Mouse (Mus musculus) liver, embryonic 14.5 days (tissue): ENCODE results near the gene Nelfcd. TPM values are rescaled to one million over a fixed set of nuclear protein-coding genes. Genes with fewer than 3 reads are reported as not detected.
A peak's percentile ranks its signal among the peaks of the same experiment; 100 is the strongest.

ENCODE experiments used
- ATAC-seq: fragments of 200-750 bp; cut with Nextera tagmentation; 2 replicates; pipeline ENCODE4 v1.8.0; 2017; ENCODE audit warnings: moderate number of reproducible peaks, mild to moderate bottlenecking, moderate library complexity; ENCODE audit not compliant: insufficient read depth
- DNase-seq, 3 experiments: peaks; one replicate each; pipeline ENCODE4 v3.0.0-alpha.2; 2012 to 2013; ENCODE audit warnings: low read depth in 3 of 3, low spot score in 3 of 3
- H3K27ac ChIP-seq: fragments of 300-500 bp; sonication (generic); 2 replicates; pipeline ENCODE4 v1.5.1; 2014; ENCODE audit warnings: moderate library complexity, mild to moderate bottlenecking, control low read depth, inconsistent platforms
- H3K27me3 ChIP-seq: fragments of 300-500 bp; sonication (generic); 2 replicates; pipeline ENCODE4 v1.6.1; 2014; ENCODE audit warnings: mild to moderate bottlenecking, low read length, moderate library complexity; ENCODE audit not compliant: control insufficient read depth, insufficient read depth
- H3K36me3 ChIP-seq: fragments of 300-500 bp; sonication (generic); replicated peaks from 2 replicates; pipeline ENCODE4 v1.6.1; 2014; ENCODE audit warnings: low read depth; ENCODE audit not compliant: control insufficient read depth, insufficient read depth
- H3K4me1 ChIP-seq, 2 experiments: fragments of 200-500 bp in 1 of 2; fragments of 300-500 bp in 1 of 2; sonication (generic) in 1 of 2; replicated peaks; 2 replicates each; pipeline ENCODE4 v1.6.1; 2012 to 2014; ENCODE audit warnings: antibody characterized with exemption in 1 of 2, inconsistent platforms in 1 of 2, low read length in 1 of 2; ENCODE audit not compliant: control insufficient read depth in 2 of 2, insufficient read depth in 2 of 2
- H3K4me2 ChIP-seq: fragments of 300-500 bp; sonication (generic); 2 replicates; pipeline ENCODE4 v1.6.1; 2014; ENCODE audit warnings: low read depth, mild to moderate bottlenecking, control low read depth, moderate library complexity
- H3K4me3 ChIP-seq, 2 experiments: fragments of 200-500 bp in 1 of 2; fragments of 300-500 bp in 1 of 2; sonication (generic) in 1 of 2; 2 replicates each; pipeline ENCODE4 v1.5.1; 2012 to 2014; ENCODE audit warnings: low read depth in 2 of 2, low read length in 2 of 2, mild to moderate bottlenecking in 2 of 2, control low read depth in 1 of 2, inconsistent platforms in 1 of 2, moderate library complexity in 1 of 2; ENCODE audit not compliant: insufficient read depth in 1 of 2
- H3K9ac ChIP-seq: fragments of 300-500 bp; sonication (generic); replicated peaks from 2 replicates; pipeline ENCODE4 v1.6.1; 2014; ENCODE audit warnings: mild to moderate bottlenecking, control low read depth, moderate library complexity
- H3K9me3 ChIP-seq: fragments of 300-500 bp; sonication (generic); 2 replicates; pipeline ENCODE4 v1.6.1; 2016; ENCODE audit warnings: low read length, mixed read lengths; ENCODE audit not compliant: control insufficient read depth
- CTCF ChIP-seq: IDR thresholded peaks from 2 replicates; pipeline ENCODE4 v1.5.1; 2016; ENCODE audit warnings: antibody characterized with exemption, low read depth, control low read depth
- EP300 ChIP-seq: IDR thresholded peaks from 2 replicates; pipeline ENCODE4 v1.6.1; 2016; ENCODE audit warnings: antibody characterized with exemption, low read depth
- WGBS: fragments of 180-500 bp; shearing (Covaris S2); extraction: QIAGEN DNeasy Blood & Tissue Kit; methylation state at CpG from one replicate; pipeline ENCODE4 v1.1.7; 2014; ENCODE audit not compliant: insufficient replicate concordance; 5-methylcytosine and 5-hydroxymethylcytosine counted together
- polyA plus RNA-seq, 2 experiments: library from polyadenylated mRNA; depleted of rRNA in 1 of 2; stranded (reverse) in 1 of 2; unstranded in 1 of 2; fragments of >200 nt; fragmentation: Nextera tagmentation in 1 of 2; extraction: Ambion mirVana in 1 of 2; gene quantifications; 2 replicates each; pipeline versions ENCODE4 v1.2.1 to v1.2.3; 2012 to 2014

Gene Nelfcd
- polyA plus RNA-seq, 2 experiments, result 58.2 to 62.1 TPM

- Histone ChIP-seq H3K27ac (no peak overlapping the region), H3K4me1 (peaks cover 14 to 30% of the 10 kb centered on the region in 2 experiments), H3K27me3 (no peaks in the 10 kb centered on the region), H3K9me3 (no peaks in the 10 kb centered on the region), H3K9ac (no peak overlapping the region), H3K4me2 (peak overlapping the region; percentile 98), H3K4me3 (peak overlapping the region in 1 of 2 experiments; percentile 1; a peak in 1 of 4 replicates), H3K36me3 (no peaks in the 10 kb centered on the region; the same call in none of the 2 replicates)
- DNase-seq (no peak), ATAC-seq (no peak)
- no peak for TF ChIP-seq CTCF
- no peak for TF ChIP-seq EP300
- WGBS, result 83% methylated on average over 7 of the region's 7 CpGs
These were observed 21.5 kb downstream of the Nelfcd start for GRCm38 (mm10) chr2:174436916-174437696.

- Histone ChIP-seq H3K27me3 (no peaks in the 10 kb centered on the region), H3K27ac (no peak overlapping the region), H3K9me3 (no peaks in the 10 kb centered on the region), H3K4me3 (peak overlapping the region; percentile 71 to 72), H3K9ac (no peak overlapping the region), H3K4me2 (peak overlapping the region; percentile 98), H3K4me1 (peaks cover 14 to 31% of the 10 kb centered on the region in 2 experiments), H3K36me3 (no peaks in the 10 kb centered on the region; the same call in 1 of the 2 replicates)
- TF ChIP-seq CTCF, result no peak
- TF ChIP-seq EP300, result no peak
- 80% methylated on average over 4 of the region's 4 CpGs for WGBS
- ATAC-seq (no peak), DNase-seq (no peak)
These were observed 22.0 kb downstream of the Nelfcd start for GRCm38 (mm10) chr2:174437697-174437982.

GRCm38 (mm10) chr2:174438181-174438580, 22.6 kb downstream of the Nelfcd start:
- Histone ChIP-seq H3K27ac (no peak overlapping the region), H3K9ac (peak overlapping the region; percentile 71), H3K4me3 (peak overlapping the region; percentile 71 to 72), H3K4me1 (peaks cover 14 to 33% of the 10 kb centered on the region in 2 experiments), H3K9me3 (no peaks in the 10 kb centered on the region), H3K36me3 (no peaks in the 10 kb centered on the region; the same call in 1 of the 2 replicates), H3K27me3 (no peaks in the 10 kb centered on the region), H3K4me2 (peak overlapping the region; percentile 98)
- no peak for DNase-seq
- TF ChIP-seq CTCF (no peak), EP300 (no peak)
- no peak for ATAC-seq
- WGBS, result 59% methylated on average over 11 of the region's 11 CpGs

GRCm38 (mm10) chr2:174438737-174439449, 23.3 kb downstream of the Nelfcd start, which contains the start of gene Ctsz:
TSS of gene Ctsz (minus strand) at chr2:174439039.
- Histone ChIP-seq H3K9me3 (no peaks in the 10 kb centered on the region), H3K4me3 (peak within 1 kb of the TSS; percentile 71 to 72), H3K4me1 (peaks cover 14 to 34% of the 10 kb centered on the region in 2 experiments), H3K9ac (peak within 1 kb of the TSS; percentile 71), H3K36me3 (no peaks in the 10 kb centered on the region; the same call in 1 of the 2 replicates), H3K27me3 (no peaks in the 10 kb centered on the region), H3K4me2 (peak within 1 kb of the TSS; percentile 98), H3K27ac (no peak within 1 kb of the TSS)
- DNase-seq, result peak; percentile 55 to 63 (median 58)
- 1% methylated on average over 38 of the region's 38 CpGs for WGBS
- TF ChIP-seq EP300, result no peak
- no peak for TF ChIP-seq CTCF
- ATAC-seq, result peak; percentile 86

- no peak for TF ChIP-seq CTCF
- TF ChIP-seq EP300, result no peak
- H3K36me3 ChIP-seq, result no peaks in the 10 kb centered on the region; the same call in 1 of the 2 replicates
- peaks cover 14 to 34% of the 10 kb centered on the region in 2 experiments for H3K4me1 ChIP-seq
- ATAC-seq, result no peak
- DNase-seq, result no peak
- H3K27me3 ChIP-seq, result no peaks in the 10 kb centered on the region
- peak overlapping the region; percentile 98 for H3K4me2 ChIP-seq
- H3K27ac ChIP-seq, result no peak overlapping the region
- no peak overlapping the region for H3K4me3 ChIP-seq
- WGBS, result 18% methylated on average over 5 of the region's 5 CpGs
- H3K9ac ChIP-seq, result no peak overlapping the region
- no peaks in the 10 kb centered on the region for H3K9me3 ChIP-seq
These were observed 23.8 kb downstream of the Nelfcd start for GRCm38 (mm10) chr2:174439450-174439838.
